Mouse (Mus musculus): ENCODE measurements around the gene Fli1.

- no peak for TF ChIP-seq CTCF (IDR thresholded peaks at IDR 0.05; ENCODE audit: extremely low read depth, insufficient read depth, insufficient read length, insufficient replicate concordance)
- TF ChIP-seq POLR2A (IDR thresholded peaks at IDR 0.05; ENCODE audit: low read depth, low read length): no peak
Observed at GRCm38 (mm10) chr9:32565309-32565708, 22.6 kb upstream of the Fli1 start.
